Mouse (Mus musculus) gastrocnemius, postnatal 36 days (tissue): ENCODE measurements around the gene Olfr1471. TPM values are rescaled to one million over a fixed set of nuclear protein-coding genes. Genes with fewer than 3 reads are reported as not detected.
"Not testable (repeated sequence)": the region's sequence is repeated elsewhere in the genome, so short reads cannot be mapped to it uniquely, and the experiment has no call there.

Experiments used
- DNase-seq, 2 experiments: peaks; one replicate each; pipeline ENCODE4 v3.0.0; 2022
- intact Hi-C: fragments of 180-260 bp; cut with DNase I; formaldehyde crosslinking; loops from one replicate; pipeline ENCODE4 v1.15.1; 2025
- long read RNA-seq, 2 experiments: library from polyadenylated mRNA; stranded (forward); transcript quantifications; one replicate each; pipeline ENCODE4 v2.0.0; 2021
- total RNA-seq, 2 experiments: library from RNA; stranded (reverse); gene quantifications; 2 replicates each; pipeline ENCODE4 v1.2.3; 2021

The Olfr1471 gene
- total RNA-seq = not detected
- long read RNA-seq, experiment 1 = 0 reads
- long read RNA-seq, experiment 2 = 0 reads

- intact Hi-C loops, DNase-seq: not testable (repeated sequence)
Observed at GRCm38 (mm10) chr19:13443109-13443508, at the start of gene Olfr1471. Gene Olfr1471, plus strand, starts transcription at chr19:13443409.

DNA sequence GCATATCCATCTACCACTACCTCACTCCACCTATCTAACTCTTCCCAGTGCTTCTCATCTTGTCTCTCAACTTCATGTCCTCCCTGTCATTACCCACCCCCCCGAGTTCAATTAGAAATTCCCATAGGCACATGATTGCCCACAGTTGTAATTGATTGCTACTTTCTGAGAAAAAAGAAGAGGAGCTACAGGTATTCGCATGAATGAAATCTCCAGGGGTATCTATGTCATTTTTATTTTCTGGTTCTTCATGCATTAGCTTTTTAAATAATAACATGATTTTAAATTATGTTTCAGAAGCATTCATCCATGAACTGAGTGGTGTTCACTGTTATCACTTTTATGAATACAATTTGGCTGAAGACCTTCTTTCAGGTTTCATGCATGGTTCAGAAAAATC is 35.7 kb upstream of the Olfr1471 start, which contains the start of gene Olfr1469:
Gene Olfr1469, plus strand, starts transcription at position 301 of the 400 bp plus-strand sequence.
- no peak for DNase-seq
- intact Hi-C loops = no loop called here

DNA sequence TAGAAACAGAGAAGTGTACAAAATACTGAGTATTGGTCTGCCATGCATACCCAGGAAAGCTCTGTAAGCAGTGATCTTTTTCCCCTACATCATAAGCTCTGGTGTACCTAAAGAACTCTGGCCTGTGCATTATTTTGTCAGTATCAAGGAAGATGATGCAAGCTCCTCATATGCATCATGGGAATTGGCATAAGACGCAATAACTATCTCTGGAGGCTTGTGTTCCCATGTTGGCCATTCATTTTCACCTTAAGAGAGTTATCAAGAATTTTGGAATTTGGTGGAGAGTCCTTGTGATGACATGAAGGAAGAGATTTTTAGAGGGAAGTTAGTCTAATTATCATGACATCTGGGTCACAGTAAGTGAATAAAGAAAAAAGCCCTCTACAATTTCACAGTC is 12.8 kb downstream of the Olfr1471 start, which contains the start of gene Olfr1472:
Gene Olfr1472, minus strand, starts transcription at position 101 of the 400 bp plus-strand sequence.
- no peak for DNase-seq
- intact Hi-C loops = no loop called here

DNA sequence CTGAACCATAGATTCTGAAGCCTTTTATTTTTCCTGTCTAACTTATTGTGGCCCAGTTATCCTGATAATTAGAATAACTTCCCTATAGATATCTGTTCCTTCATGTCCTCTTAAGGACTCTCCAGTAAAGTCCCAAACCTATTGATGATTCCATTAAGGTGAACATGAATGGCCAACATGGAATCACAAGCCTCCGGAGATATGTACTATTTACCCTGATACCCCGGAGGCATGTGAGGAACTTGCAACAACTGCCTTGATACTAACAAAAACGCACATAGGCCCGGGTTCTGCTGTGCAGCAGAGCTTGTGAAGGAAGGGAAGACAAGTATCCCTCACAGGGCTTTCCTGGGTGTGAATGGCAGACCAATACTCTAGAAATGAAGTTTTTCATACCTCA is 26.1 kb downstream of the Olfr1471 start, which contains the start of gene Olfr1474:
Gene Olfr1474, plus strand, starts transcription at position 301 of the 400 bp plus-strand sequence.
- intact Hi-C loops, DNase-seq: not testable (repeated sequence)

GRCm38 (mm10) chr19:13480096-13480495 is 36.9 kb downstream of the Olfr1471 start, which contains the start of gene Olfr1475:
Gene Olfr1475, minus strand, starts transcription at chr19:13480196.
- no peak for DNase-seq
- intact Hi-C loops = no loop called here

- no peak for DNase-seq
- intact Hi-C loops = no loop called here
Observed at GRCm38 (mm10) chr19:13500246-13500645, 57.0 kb downstream of the Olfr1471 start, which contains the start of gene Olfr1477. Gene Olfr1477, plus strand, starts transcription at chr19:13500546.

Other genes starting within 250 kb of the Olfr1471 start
- gene Olfr1463, start 212.1 kb upstream of the Olfr1471 start, total RNA-seq = not detected
- gene Olfr1465, start 127.9 kb upstream of the Olfr1471 start, total RNA-seq = not detected
- gene Olfr1466, start 104.5 kb upstream of the Olfr1471 start, total RNA-seq = not detected
- not detected for gene Olfr1467, start 81.2 kb upstream of the Olfr1471 start, total RNA-seq
- gene Olfr1469, start 35.6 kb upstream of the Olfr1471 start, total RNA-seq = not detected
- not detected for gene Olfr1472, start 12.7 kb downstream of the Olfr1471 start, total RNA-seq
- gene Olfr1474, start 26.2 kb downstream of the Olfr1471 start, total RNA-seq = not detected
- not detected for gene Olfr1475, start 36.8 kb downstream of the Olfr1471 start, total RNA-seq
- not detected for gene Olfr1477, start 57.1 kb downstream of the Olfr1471 start, total RNA-seq
- gene Olfr1480, start 84.5 kb downstream of the Olfr1471 start, total RNA-seq = not detected
- not detected for gene Olfr1484, start 140.1 kb downstream of the Olfr1471 start, total RNA-seq
- not detected for gene Olfr1487, start 174.0 kb downstream of the Olfr1471 start, total RNA-seq
- not detected for gene Olfr1489, start 188.2 kb downstream of the Olfr1471 start, total RNA-seq
- not detected for gene Olfr1490, start 207.7 kb downstream of the Olfr1471 start, total RNA-seq